Mouse (Mus musculus): ENCODE data around the gene Frrs1. TPM values are rescaled to one million over a fixed set of nuclear protein-coding genes. Genes with fewer than 3 reads are reported as not detected.

The Frrs1 gene
- polyA plus RNA-seq, 1 experiment from 2014 or later = 7.5 TPM

GRCm38 (mm10) chr3:116890576-116890975 is 31.3 kb downstream of the Frrs1 start:
- ATAC-seq (ENCODE audit: low read depth) = no peak

GRCm38 (mm10) chr3:116891436-116892205 is 32.4 kb downstream of the Frrs1 start:
- Histone ChIP-seq H3K36me3 (ENCODE audit: control insufficient read depth, insufficient read depth, low read length) (no peaks in the 10 kb centered on the region), H3K27ac (ENCODE audit: low read length) (no peak overlapping the region), H3K9me3 (ENCODE audit: control insufficient read depth, low read length) (no peaks in the 10 kb centered on the region), H3K4me2 (ENCODE audit: low read depth, low read length) (no peak overlapping the region), H3K27me3 (ENCODE audit: control insufficient read depth, insufficient read depth, low read depth, low read length) (peaks cover 3% of the 10 kb centered on the region; the same call in 1 of the 2 replicates), H3K9ac (ENCODE audit: low read length) (no peak overlapping the region), H3K4me3 (ENCODE audit: low read length) (no peak overlapping the region), H3K4me1 (replicated peaks; ENCODE audit: control insufficient read depth, insufficient read depth, low read length) (no peaks in the 10 kb centered on the region)
- WGBS = 91% methylated on average over 17 of the region's 17 CpGs
- no peak for ATAC-seq (ENCODE audit: low read depth)

More at GRCm38 (mm10) chr3:116890576-116890975, 31.3 kb downstream of the Frrs1 start:
- 93% methylated on average over 4 of the region's 4 CpGs for WGBS
- H3K4me1 ChIP-seq (replicated peaks; ENCODE audit: control insufficient read depth, insufficient read depth, low read length) = no peaks in the 10 kb centered on the region
- H3K4me3 ChIP-seq (ENCODE audit: low read length) = no peak overlapping the region
- no peak overlapping the region for H3K27ac ChIP-seq (ENCODE audit: low read length)
- H3K9ac ChIP-seq (ENCODE audit: low read length) = no peak overlapping the region
- peaks cover 3% of the 10 kb centered on the region for H3K27me3 ChIP-seq (ENCODE audit: control insufficient read depth, insufficient read depth, low read depth, low read length)
- no peaks in the 10 kb centered on the region for H3K36me3 ChIP-seq (ENCODE audit: control insufficient read depth, insufficient read depth, low read length)
- H3K4me2 ChIP-seq (ENCODE audit: low read depth, low read length) = no peak overlapping the region
- H3K9me3 ChIP-seq (ENCODE audit: control insufficient read depth, low read length) = no peaks in the 10 kb centered on the region

- Histone ChIP-seq H3K9ac (ENCODE audit: low read length) (no peak overlapping the region), H3K4me3 (ENCODE audit: low read length) (no peak overlapping the region), H3K4me2 (ENCODE audit: low read depth, low read length) (no peak overlapping the region), H3K36me3 (ENCODE audit: control insufficient read depth, insufficient read depth, low read length) (no peaks in the 10 kb centered on the region), H3K9me3 (ENCODE audit: control insufficient read depth, low read length) (no peaks in the 10 kb centered on the region), H3K27ac (ENCODE audit: low read length) (no peak overlapping the region), H3K27me3 (ENCODE audit: control insufficient read depth, insufficient read depth, low read depth, low read length) (peaks cover 3% of the 10 kb centered on the region; the same call in 1 of the 2 replicates), H3K4me1 (replicated peaks; ENCODE audit: control insufficient read depth, insufficient read depth, low read length) (no peaks in the 10 kb centered on the region)
- ATAC-seq (ENCODE audit: low read depth) = no peak
- WGBS = 93% methylated on average over 6 of the region's 6 CpGs
These were observed 32.9 kb downstream of the Frrs1 start for GRCm38 (mm10) chr3:116892206-116892563.

- Histone ChIP-seq H3K27ac (ENCODE audit: low read length) (no peak overlapping the region), H3K9ac (ENCODE audit: low read length) (no peak overlapping the region), H3K4me1 (replicated peaks; ENCODE audit: control insufficient read depth, insufficient read depth, low read length) (no peaks in the 10 kb centered on the region), H3K27me3 (ENCODE audit: control insufficient read depth, insufficient read depth, low read depth, low read length) (no peaks in the 10 kb centered on the region; the same call in 1 of the 2 replicates), H3K9me3 (ENCODE audit: control insufficient read depth, low read length) (no peaks in the 10 kb centered on the region), H3K4me3 (ENCODE audit: low read length) (no peak overlapping the region), H3K4me2 (ENCODE audit: low read depth, low read length) (no peak overlapping the region), H3K36me3 (ENCODE audit: control insufficient read depth, insufficient read depth, low read length) (no peaks in the 10 kb centered on the region)
- WGBS = 68% methylated on average over 9 of the region's 9 CpGs
- no peak for ATAC-seq (ENCODE audit: low read depth)
These were observed 33.6 kb downstream of the Frrs1 start for GRCm38 (mm10) chr3:116892872-116893271.

GRCm38 (mm10) chr3:116904158-116904557 is 44.9 kb downstream of the Frrs1 start:
- Histone ChIP-seq H3K27me3 (ENCODE audit: control insufficient read depth, insufficient read depth, low read depth, low read length) (no peaks in the 10 kb centered on the region), H3K4me3 (ENCODE audit: low read length) (no peak overlapping the region), H3K9ac (ENCODE audit: low read length) (no peak overlapping the region), H3K36me3 (ENCODE audit: control insufficient read depth, insufficient read depth, low read length) (no peaks in the 10 kb centered on the region), H3K9me3 (ENCODE audit: control insufficient read depth, low read length) (no peaks in the 10 kb centered on the region), H3K4me2 (ENCODE audit: low read depth, low read length) (no peak overlapping the region), H3K4me1 (replicated peaks; ENCODE audit: control insufficient read depth, insufficient read depth, low read length) (no peaks in the 10 kb centered on the region), H3K27ac (ENCODE audit: low read length) (no peak overlapping the region)
- ATAC-seq (ENCODE audit: low read depth) = peak; percentile 45; the same call in 1 of the 2 replicates
- WGBS = 16% methylated on average over 6 of the region's 6 CpGs

GRCm38 (mm10) chr3:116905898-116906297 is 46.6 kb downstream of the Frrs1 start:
- no peaks in the 10 kb centered on the region for H3K36me3 ChIP-seq (ENCODE audit: control insufficient read depth, insufficient read depth, low read length)
- no peak overlapping the region for H3K9ac ChIP-seq (ENCODE audit: low read length)
- WGBS = 82% methylated on average over 16 of the region's 16 CpGs
- no peak overlapping the region for H3K27ac ChIP-seq (ENCODE audit: low read length)
- no peaks in the 10 kb centered on the region for H3K27me3 ChIP-seq (ENCODE audit: control insufficient read depth, insufficient read depth, low read depth, low read length)
- no peak for ATAC-seq (ENCODE audit: low read depth)
- no peaks in the 10 kb centered on the region for H3K9me3 ChIP-seq (ENCODE audit: control insufficient read depth, low read length)
- H3K4me1 ChIP-seq (replicated peaks; ENCODE audit: control insufficient read depth, insufficient read depth, low read length) = no peaks in the 10 kb centered on the region
- no peak overlapping the region for H3K4me3 ChIP-seq (ENCODE audit: low read length)
- H3K4me2 ChIP-seq (ENCODE audit: low read depth, low read length) = no peak overlapping the region

GRCm38 (mm10) chr3:116906596-116906995 is 47.3 kb downstream of the Frrs1 start:
- WGBS = 82% methylated on average over 9 of the region's 9 CpGs
- H3K27ac ChIP-seq (ENCODE audit: low read length) = no peak overlapping the region

GRCm38 (mm10) chr3:116914374-116914773 is 55.1 kb downstream of the Frrs1 start:
- WGBS = 76% methylated on average over 6 of the region's 6 CpGs
- no peaks in the 10 kb centered on the region for H3K4me1 ChIP-seq (replicated peaks; ENCODE audit: control insufficient read depth, insufficient read depth, low read length)
- H3K27ac ChIP-seq (ENCODE audit: low read length) = no peak overlapping the region
- H3K27me3 ChIP-seq (ENCODE audit: control insufficient read depth, insufficient read depth, low read depth, low read length) = no peaks in the 10 kb centered on the region
- H3K4me2 ChIP-seq (ENCODE audit: low read depth, low read length) = no peak overlapping the region
- ATAC-seq (ENCODE audit: low read depth) = no peak
- H3K36me3 ChIP-seq (ENCODE audit: control insufficient read depth, insufficient read depth, low read length) = no peaks in the 10 kb centered on the region
- no peak overlapping the region for H3K9ac ChIP-seq (ENCODE audit: low read length)
- H3K4me3 ChIP-seq (ENCODE audit: low read length) = no peak overlapping the region
- no peaks in the 10 kb centered on the region for H3K9me3 ChIP-seq (ENCODE audit: control insufficient read depth, low read length)

More at GRCm38 (mm10) chr3:116906596-116906995, 47.3 kb downstream of the Frrs1 start:
- H3K4me2 ChIP-seq (ENCODE audit: low read depth, low read length) = no peak overlapping the region
- H3K4me1 ChIP-seq (replicated peaks; ENCODE audit: control insufficient read depth, insufficient read depth, low read length) = no peaks in the 10 kb centered on the region
- no peaks in the 10 kb centered on the region for H3K36me3 ChIP-seq (ENCODE audit: control insufficient read depth, insufficient read depth, low read length)
- H3K27me3 ChIP-seq (ENCODE audit: control insufficient read depth, insufficient read depth, low read depth, low read length) = no peaks in the 10 kb centered on the region
- no peak overlapping the region for H3K9ac ChIP-seq (ENCODE audit: low read length)
- no peak for ATAC-seq (ENCODE audit: low read depth)
- H3K4me3 ChIP-seq (ENCODE audit: low read length) = no peak overlapping the region
- no peaks in the 10 kb centered on the region for H3K9me3 ChIP-seq (ENCODE audit: control insufficient read depth, low read length)

GRCm38 (mm10) chr3:116914931-116915330 is 55.7 kb downstream of the Frrs1 start:
- Histone ChIP-seq H3K4me1 (replicated peaks; ENCODE audit: control insufficient read depth, insufficient read depth, low read length) (no peaks in the 10 kb centered on the region), H3K9me3 (ENCODE audit: control insufficient read depth, low read length) (no peaks in the 10 kb centered on the region), H3K27me3 (ENCODE audit: control insufficient read depth, insufficient read depth, low read depth, low read length) (no peaks in the 10 kb centered on the region), H3K36me3 (ENCODE audit: control insufficient read depth, insufficient read depth, low read length) (no peaks in the 10 kb centered on the region), H3K9ac (ENCODE audit: low read length) (no peak overlapping the region), H3K4me2 (ENCODE audit: low read depth, low read length) (no peak overlapping the region), H3K4me3 (ENCODE audit: low read length) (no peak overlapping the region), H3K27ac (ENCODE audit: low read length) (no peak overlapping the region)
- ATAC-seq (ENCODE audit: low read depth) = no peak
- 53% methylated on average over 3 of the region's 3 CpGs for WGBS

All from lung, embryonic 16.5 days (tissue).